Mouse (Mus musculus): Measurements from ENCODE around the gene Nbas. TPM values are rescaled to one million over a fixed set of nuclear protein-coding genes. Genes with fewer than 3 reads are reported as not detected.

Gene Nbas
- total RNA-seq (2021) = 10 to 100 TPM; 28.3 to 28.5 TPM

DNA sequence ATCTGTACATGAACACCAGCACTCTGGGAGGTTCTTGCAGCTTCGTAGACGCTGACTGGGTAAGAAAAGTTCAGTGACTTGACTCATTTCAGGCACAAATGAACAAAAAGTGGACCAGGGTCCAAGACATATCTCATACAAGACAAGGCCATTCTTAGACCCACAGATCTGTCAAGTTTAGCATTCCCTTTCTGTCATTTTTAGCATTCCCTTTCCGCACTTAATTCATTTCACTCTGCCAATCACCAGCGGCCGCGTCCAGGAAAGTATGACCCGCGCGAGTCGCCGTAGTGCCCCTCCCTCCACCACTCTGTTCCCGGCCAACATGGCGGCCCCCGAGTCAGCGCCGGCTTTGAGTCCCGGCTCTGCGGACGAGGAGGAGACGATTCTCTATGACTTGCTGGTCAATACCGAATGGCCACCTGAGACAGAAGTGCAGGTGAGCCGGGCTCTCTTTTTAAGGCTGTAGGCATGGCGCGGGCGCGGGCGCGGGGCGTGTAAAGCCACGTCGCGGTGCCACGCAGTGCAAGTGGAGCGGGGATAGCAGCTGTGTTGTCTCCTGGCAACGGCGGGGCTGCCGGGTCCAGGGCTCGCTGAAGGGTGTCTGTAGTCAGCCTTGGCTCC is at the start of gene Nbas:
Gene Nbas, plus strand, starts transcription at position 308 of the 624 bp plus-strand sequence.
- peak; percentile 61 for DNase-seq (ENCODE audit: low spot score)
- intact Hi-C loops (cut with DNase I) = no loop called here

DNA sequence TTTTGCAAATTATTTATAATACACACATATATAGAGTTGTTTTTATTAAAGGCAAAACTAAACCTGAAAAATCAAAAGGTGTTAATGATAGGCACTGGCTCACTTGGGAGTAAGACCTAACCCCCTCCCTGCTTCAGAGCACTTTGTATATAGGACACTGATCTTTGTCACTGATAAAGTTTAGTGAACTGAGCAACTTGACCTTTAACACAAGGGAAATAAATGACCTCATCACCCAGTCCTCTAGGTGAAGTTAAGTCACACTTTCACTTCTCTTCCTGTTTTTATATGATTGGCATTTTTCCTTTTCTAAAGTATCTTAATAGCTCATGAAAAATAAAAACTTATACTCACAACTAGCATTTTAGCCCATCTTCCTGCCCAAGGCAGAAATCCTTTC is 26.5 kb upstream of the Nbas start:
- intact Hi-C loops (cut with DNase I) = no loop called here

DNA sequence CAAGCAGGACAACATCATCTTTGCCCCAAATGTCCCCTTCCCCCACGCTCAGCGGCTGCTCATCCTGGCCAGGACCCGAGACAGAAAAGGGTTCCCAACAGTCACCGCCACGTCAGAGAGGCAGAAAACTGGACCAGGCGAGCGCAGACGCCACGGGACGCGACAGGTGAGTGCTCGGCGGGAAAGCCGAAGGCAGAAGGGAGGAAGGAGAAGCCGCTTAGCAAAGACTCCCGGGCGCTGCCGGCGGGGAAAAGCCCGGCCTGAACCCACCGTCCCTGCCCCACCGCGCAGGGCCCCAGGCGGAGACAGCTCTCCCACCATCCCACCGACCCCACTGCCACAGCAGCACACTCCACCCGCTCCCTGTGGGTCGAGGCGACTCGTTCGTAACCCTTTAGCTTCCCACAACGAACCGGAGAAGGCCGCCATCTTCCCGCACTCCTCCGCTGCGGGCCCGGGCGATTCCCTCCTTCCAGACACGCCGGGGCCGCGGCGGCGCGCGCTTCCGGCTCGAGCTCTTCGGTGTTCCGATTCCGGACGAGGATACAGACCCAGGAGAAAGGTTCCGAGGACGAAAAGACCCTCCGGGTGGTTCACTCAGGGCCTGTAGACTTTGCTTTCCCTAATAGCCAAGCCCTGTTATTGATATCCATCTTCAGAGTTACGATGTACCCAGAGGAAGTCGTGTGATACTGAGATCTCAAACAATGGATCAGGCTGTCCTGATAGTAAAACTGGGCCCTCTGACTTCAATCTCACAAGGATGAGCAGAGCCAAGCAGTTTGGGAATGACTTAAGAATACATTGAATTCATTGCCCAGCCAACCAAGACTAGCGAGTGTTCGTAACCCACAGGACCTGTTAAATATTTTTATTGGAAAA is 20.0 kb upstream of the Nbas start, which contains the start of gene Ddx1:
Gene Ddx1, minus strand, starts transcription at position 523 of the 882 bp plus-strand sequence.
- DNase-seq (ENCODE audit: low spot score) = peak; percentile 39
- intact Hi-C loops (cut with DNase I) = no loop called here

More for the DNA sequence above, 26.5 kb upstream of the Nbas start:
- no peak for DNase-seq (ENCODE audit: low spot score)

DNA sequence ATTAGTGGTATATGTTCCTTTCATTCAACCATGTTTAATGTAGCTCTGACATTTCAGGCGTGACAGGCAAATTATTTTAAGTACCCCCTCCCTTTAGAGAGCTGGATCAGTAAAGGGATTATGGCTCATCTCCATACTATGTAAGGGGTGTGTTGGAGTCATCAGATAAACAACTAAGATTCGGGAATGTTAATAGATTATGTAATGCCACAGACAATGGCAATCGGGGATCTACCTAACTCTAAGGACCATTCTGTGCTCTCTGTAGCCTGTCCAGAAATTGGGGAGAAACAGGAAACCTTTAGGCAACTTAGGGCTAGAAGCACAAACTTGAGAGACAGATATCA is 19.4 kb upstream of the Nbas start:
- DNase-seq (ENCODE audit: low spot score) = no peak
- intact Hi-C loops (cut with DNase I) = no loop called here

DNA sequence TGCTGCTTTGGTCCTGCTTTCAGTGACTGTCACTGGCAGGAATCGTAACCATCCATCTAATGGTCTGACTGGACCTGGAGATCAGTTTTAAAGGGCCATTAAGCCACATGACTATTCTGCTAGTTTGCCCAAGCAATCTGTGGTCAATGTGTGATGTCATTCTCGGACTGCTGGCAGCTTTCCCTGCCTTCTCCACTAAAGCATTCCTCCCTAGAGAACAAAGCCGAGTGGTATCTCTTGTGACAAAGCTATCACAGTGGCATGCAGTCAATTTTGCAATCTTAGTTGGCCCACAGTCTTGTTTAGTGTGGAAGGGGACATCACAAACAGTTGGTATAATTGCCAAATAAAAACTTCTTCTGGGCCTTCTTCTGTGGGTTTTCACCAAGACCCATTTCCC is 13.9 kb upstream of the Nbas start:
- no peak for DNase-seq (ENCODE audit: low spot score)
- intact Hi-C loops (cut with DNase I) = no loop called here

DNA sequence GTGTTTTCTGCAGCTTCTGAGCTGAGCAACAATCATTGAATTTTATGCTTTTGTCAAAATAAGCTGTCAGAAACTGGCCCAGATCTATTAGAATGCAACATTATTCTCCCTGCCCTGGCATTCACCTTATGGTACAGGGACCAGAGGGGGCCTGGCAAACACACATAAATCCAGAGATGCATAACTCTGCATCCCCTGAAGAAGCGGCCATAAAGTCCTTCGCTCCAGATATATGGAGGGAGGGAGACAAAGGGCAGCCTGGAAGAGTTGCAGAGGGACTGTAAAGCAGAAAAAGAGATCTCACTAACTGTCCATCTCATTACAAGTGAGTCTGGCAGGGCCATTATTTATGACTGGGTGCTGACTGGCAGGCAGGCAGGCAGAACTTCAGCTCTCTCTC is 13.2 kb upstream of the Nbas start:
- intact Hi-C loops (cut with DNase I) = no loop called here
- no peak for DNase-seq (ENCODE audit: low spot score)

DNA sequence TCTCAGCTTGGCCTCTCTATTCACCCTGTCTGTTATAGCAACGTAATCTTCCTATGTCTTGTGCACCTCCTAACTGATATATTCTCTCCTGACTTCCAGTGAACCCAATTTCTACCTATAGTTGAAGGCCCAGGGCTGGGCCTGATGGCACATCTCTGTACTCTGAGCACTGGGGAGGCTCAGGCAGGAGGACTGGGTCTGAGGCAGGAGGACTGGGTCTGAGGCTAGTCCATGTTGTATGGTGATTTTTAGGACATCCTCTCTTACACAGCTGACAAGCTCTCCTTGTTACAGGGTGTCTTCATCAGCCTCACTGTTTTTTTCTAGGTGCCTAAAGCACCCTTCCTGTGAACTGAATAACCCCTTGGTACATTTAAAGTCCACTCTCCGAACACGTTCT is 521 bp upstream of the Nbas start:
- no peak for DNase-seq (ENCODE audit: low spot score)
- intact Hi-C loops (cut with DNase I) = no loop called here

DNA sequence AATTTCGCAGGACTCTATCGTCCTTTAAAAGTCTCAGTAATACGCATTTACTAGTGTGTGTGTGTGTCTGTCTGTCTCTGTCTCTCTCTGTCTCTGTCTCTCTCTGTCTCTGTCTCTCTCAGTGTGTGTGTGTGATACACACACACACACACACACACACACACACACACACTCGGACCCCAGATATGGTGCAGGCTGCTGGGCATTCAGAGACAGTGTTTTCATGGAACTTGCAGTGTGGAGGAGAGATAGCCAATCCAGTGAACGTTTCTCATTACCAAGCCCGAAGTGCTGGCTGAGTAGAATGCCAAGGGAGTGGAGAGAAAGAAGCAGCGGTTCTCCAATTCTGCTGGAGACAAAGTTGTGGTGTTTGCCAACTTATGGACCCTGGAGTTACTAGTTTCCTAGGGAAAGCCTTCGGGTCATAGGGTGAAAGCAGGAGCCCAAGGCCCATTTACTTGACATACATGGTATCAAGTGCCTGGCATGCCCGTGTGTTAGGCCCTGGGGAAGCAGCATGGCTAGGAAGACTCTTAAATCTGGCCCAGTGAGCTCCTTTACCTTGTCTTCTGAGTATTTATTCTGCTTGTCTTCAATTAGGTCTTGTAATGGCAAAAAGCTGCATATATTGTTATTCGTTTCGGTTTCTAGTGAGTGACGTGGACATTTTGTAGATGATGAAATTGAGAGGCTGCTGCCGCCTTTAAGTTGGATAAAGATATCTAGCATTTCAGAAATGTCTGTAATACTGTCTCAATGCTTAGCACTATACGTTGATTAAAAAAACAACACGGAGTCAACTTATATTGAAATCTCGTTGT is 847 bp downstream of the Nbas start:
- DNase-seq (ENCODE audit: low spot score) = no peak
- intact Hi-C loops (cut with DNase I) = no loop called here

DNA sequence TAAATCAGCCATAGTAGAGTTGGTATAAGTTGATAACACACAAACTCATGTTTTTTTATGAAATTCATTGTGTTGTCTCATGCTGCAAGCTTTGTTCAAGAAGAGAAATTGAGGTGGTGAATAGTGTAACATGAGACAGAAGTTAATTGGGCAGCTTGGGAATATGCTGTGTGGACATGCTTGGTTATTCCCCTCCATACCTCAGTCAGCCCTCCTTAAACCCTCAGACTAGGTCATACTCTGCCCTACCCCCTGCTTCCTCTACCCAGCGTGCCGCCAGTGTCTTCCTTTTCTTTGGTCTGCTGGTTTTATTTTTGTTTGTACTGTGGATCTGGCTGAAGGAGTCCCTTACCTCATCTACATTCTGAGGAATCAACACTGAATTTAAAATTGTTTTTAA is 22.5 kb downstream of the Nbas start:
- DNase-seq (ENCODE audit: low spot score) = no peak
- intact Hi-C loops (cut with DNase I) = no loop called here

DNA sequence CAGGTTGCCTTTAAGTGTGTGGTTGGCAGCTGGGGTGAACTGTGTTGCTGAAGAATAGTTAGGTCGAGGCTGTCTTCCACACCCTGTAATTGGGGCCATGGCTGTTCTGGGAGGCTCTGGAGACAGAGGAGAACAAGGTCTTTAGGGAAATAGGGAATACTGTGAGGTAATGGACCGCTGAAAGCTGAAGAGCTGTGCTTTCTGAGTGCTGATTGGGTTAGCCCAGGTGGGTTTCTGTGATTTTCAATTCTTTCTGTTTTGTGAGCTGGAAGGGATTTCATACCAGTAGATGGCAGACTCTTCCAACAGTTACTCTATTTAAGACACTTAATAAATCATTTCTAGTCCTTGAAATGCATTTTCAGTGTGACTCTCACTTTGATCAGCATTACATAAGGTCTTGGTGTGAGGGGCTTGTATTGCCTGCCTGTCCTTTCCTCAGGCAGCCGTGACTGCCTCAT is 24.5 kb downstream of the Nbas start:
- intact Hi-C loops (cut with DNase I) = no loop called here
- DNase-seq (ENCODE audit: low spot score) = no peak

DNA sequence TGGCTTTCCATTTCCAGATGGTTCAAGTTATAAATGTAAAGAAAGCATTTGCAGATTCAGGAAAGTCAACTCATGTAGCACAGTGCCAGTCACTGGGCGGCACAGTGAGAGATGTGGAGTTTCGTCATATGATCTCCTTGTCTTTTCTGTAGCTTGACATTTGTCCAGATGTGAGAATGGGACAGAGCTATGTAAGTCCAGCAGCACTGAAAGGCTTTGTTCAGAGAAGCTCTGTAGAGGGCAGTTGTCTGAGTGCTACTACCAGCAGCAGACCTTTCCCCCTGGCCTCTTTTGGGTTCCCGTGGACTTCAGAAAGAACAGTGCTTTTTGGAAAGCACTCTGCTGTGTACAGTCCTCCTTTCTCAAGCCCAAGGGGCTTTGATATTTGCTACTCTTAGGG is 34.1 kb downstream of the Nbas start:
- DNase-seq (ENCODE audit: low spot score) = no peak
- intact Hi-C loops (cut with DNase I) = no loop called here

DNA sequence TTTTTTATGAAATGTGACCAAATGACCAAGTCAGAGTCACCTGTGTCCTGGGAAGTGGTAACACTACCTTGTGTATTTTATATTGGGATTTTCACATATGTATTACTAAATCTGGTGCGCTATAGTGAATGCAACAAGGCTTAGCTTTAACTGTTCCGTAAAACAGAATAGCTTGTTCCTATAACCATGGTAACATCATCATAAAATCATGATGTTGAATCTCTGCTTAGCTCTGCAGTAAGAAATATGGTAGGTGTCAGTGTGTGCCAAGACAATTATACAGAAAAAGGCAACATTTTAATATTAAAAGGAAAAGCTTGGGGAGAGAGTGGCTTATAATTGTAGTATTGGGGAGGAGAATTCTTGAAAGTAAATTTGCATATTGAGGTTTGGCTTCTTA is 45.0 kb downstream of the Nbas start:
- DNase-seq (ENCODE audit: low spot score) = no peak
- intact Hi-C loops (cut with DNase I) = no loop called here

DNA sequence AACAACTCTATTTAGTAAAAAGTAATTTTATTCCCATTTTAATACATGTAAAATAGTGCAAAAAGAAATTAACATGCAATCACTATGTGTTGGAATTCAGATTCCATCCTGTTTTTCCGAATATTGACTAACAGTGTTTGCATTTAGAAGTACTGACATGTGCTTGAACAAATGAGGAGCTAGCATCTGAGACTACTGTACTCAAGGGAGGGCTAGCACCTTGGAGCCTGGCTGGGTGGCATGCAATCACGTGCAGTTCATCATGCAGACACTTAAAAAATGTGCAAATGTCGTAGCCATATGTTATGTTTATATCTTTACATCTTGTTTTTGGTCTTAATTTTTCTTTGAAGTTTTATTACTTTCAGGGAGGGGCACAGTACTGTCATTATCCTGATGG is 45.5 kb downstream of the Nbas start:
- intact Hi-C loops (cut with DNase I) = no loop called here

DNA sequence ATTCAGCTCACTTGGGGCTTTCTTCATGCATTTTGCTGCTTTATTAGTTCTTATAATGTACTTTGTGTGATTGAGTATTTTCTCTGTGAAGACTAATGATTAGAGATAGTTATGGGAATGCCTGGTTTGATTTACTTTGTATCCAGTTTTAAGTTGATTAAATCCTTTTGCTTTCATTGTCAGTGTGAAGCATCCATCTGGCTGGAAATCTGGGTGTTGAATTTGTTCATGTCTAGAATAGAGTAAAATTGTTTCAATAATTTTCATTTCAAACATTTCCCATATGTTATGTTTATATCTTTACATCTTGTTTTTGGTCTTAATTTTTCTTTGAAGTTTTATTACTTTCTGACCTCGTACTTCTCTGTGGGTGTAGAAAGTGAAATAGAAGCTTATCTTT is 46.1 kb downstream of the Nbas start:
- intact Hi-C loops (cut with DNase I) = no loop called here
- DNase-seq (ENCODE audit: low spot score) = no peak

More for the DNA sequence above, 45.5 kb downstream of the Nbas start:
- DNase-seq (ENCODE audit: low spot score) = no peak

DNA sequence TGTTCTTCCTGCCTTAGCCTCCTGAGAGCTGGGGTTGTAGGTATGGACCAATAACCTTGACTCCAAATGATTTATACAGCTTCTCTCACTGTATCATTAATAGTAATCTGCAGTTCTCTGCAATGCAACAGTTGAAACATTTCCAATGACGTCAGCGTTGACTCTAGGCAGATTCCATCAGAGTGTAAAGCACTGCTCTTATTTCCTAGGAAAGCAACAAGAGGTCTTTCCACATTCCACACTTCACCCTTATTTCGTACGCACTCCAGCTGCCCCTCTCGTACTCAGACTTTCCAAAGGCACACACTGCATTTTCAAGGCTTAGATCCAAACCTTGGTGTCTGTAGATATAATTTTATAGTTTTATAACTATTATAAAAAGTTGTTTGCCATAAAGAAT is 73.6 kb downstream of the Nbas start:
- intact Hi-C loops (cut with DNase I) = no loop called here
- DNase-seq (ENCODE audit: low spot score) = no peak

DNA sequence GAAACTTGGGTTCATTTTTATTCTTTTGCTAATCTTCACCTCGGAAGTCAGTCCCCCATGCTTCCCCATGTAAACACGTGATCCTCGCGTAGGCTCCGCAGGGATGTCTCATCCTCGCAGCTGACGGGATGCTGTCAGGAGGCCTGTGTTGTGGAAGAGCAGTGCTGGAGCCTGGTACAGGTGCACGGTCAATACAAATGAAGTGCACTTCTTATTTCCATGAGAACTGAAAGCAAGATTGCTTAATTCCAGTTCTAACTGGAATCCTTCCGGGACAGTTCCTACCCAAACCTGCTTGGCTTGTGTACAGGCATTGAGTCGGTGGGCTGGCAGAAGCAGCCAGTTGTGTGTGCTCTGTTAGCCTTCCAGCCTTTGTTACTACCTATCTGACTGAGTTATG is 87.3 kb downstream of the Nbas start:
- intact Hi-C loops (cut with DNase I) = no loop called here
- no peak for DNase-seq (ENCODE audit: low spot score)

DNA sequence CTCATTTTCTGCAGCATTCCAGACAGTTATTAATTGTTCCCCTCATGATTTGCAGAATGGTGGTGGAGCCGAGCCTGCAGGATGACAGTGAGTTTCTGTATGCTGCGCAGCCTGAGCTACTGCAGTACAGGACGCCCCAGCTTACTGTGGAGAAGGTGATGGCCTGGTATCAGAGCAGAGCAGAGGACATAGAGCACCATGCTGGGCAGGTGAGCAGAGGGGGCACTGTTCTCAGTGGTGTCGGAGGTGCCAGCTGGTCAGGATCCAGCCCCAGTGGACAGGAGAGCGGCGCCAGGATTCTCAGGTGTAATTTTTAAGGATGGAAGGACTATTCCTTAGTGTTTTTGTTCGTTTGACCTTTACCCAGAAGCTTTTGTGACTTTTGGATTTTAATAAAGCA is 87.8 kb downstream of the Nbas start:
- intact Hi-C loops (cut with DNase I) = no loop called here
- DNase-seq (ENCODE audit: low spot score) = no peak

DNA sequence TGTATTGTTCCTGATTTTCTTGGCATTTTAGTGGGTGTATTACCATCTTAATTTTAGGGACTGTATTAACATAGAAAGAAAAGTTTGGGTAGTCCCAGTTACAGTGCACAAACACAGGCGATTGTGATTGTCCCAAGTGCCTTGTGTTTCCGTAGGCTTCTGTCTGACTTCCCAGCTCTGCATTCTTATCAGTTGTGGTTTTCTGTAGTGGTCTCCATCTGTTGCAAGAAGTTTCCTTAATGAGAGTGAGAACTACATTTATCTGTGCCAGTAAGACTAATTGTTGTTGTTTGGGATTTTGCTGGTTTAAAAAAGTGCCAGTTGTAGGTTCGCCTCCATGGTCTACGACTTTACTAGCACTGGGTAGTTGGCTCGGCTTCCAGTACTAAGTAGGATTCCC is 88.3 kb downstream of the Nbas start:
- intact Hi-C loops (cut with DNase I) = no loop called here
- DNase-seq (ENCODE audit: low spot score) = no peak

DNA sequence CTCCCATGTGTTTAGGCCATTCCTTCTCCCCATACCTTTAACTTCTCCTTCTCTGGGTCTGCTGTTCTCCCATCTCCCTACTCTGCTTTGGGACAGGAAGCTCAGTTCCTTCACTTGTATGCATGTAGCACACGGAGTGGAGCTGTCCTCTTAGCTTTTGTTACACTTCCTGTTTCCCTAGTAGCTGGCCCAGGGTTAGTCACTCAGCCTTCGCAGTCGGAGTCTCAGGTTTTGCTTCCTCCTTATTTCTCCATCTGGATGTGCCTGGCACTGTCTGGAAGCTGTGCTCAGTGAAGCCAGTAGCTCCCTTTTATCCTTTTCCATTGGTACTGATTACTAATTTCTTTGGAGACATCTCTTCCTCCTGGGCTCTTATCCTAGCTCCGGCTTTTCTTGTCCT is 89.9 kb downstream of the Nbas start:
- intact Hi-C loops (cut with DNase I) = no loop called here
- no peak for DNase-seq (ENCODE audit: low spot score)

DNA sequence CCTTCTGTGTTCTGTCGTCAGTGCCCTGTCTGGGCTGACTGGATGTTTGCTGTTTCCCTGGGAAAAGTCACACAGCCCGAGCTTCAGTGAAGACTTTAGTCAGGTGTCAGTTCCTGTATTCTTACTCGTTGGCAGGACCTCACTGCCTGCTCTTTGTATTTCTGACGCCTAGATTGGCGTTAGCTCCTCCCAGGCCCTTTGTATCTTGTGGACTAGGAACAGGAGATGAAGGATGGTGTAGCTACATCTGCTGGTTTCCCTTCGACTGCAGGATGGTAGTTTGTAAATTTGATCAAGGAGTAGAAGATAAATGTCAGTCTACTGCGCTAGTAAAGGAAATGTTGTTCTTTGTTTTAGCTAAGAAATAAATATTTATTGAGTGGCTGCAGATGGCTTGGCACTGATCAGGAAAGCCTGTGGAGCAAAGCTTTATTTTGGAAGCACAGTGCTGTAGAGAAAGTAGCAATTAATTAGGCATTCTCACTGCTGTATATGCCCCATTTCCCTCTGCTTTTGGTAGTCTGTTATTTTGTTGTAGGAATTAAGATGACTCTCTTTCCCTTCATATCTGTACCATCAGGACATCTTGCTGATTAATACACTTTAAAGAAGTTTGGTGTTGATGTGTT is 91.4 kb downstream of the Nbas start:
- intact Hi-C loops (cut with DNase I) = no loop called here
- no peak for DNase-seq (ENCODE audit: low spot score)

All from heart, postnatal 25 days (tissue).